Mouse (Mus musculus) subcutaneous adipose tissue, adult 2 months (tissue): ENCODE measurements around the gene Ppt1. TPM values are rescaled to one million over a fixed set of nuclear protein-coding genes. Genes with fewer than 3 reads are reported as not detected.

Source experiments
- polyA plus RNA-seq: library from polyadenylated mRNA; depleted of rRNA; stranded (reverse); fragments of >200 nt; gene quantifications from 2 replicates; pipeline ENCODE4 v1.2.3, GENCODE M21; 2012; ENCODE audit warnings: low replicate concordance; rRNA removed

Ppt1 gene
- polyA plus RNA-seq, result 48.3 and 65.8 TPM in 2 replicates

GRCm38 (mm10) chr4:122835530-122836402, at the start of gene Ppt1:
TSS of gene Ppt1 (plus strand) at chr4:122836242.

DNA sequence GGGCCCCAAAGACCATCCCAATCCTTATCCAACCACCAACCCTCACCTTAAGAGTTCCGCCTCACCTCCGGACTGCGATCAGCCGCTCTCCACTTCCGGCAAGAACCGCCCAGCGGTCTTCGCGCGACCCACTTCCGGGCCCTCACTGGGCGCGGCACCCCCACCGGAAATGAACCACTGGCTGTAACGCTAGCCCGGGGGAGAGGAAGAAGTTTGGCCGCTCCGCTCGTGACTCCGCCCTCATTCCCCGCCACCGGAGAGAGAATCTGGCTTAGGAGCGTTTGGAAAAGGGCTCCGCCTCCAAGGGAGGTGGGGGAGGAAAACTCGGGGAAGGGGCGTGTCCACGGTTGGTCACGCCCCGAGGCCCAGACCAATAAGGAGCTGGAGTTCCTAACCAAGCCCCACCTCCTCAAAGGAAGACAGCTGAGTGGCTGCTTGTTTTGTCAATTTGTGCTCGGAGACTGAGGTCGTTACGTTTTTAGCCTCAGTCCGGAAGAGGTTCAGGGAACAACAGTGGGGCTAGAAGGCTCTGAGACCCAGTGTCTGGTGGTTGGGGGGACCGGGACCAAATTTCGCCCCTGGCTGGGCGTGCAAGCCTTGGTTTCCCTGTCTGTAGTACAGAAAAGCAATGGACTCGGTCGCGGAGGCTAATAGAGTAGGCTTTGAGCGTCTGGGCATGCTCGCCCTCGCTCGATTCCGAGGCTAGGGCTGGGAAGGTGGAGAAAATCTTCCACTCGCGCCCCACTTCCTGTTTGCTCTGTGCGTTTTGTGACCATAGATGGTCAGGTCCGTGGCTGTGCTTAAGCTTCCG, 49.9 kb downstream of the Ppt1 start, which contains the start of gene Cap1:
Gene Cap1 (minus strand): TSS at position 289 of the 811 bp plus-strand sequence.

Other genes with a start within 250 kb of the Ppt1 start
- gene 9530002B09Rik, start 147.0 kb upstream of the Ppt1 start, polyA plus RNA-seq, result not detected in 2 replicates
- 109 and 173 TPM in 2 replicates for gene Cap1, start 49.8 kb downstream of the Ppt1 start, polyA plus RNA-seq
- gene Mfsd2a, start 124.9 kb downstream of the Ppt1 start, polyA plus RNA-seq, result 0.24 and 13.1 TPM in 2 replicates
- 0.79 and 15.9 TPM in 2 replicates for gene Mycl, start 159.4 kb downstream of the Ppt1 start, polyA plus RNA-seq
- gene Trit1, start 180.4 kb downstream of the Ppt1 start, polyA plus RNA-seq, result 6.6 and 9.0 TPM in 2 replicates